Mouse (Mus musculus) neural tube, embryonic 14.5 days (tissue): ENCODE measurements around the gene Eif5b. TPM values are rescaled to one million over a fixed set of nuclear protein-coding genes. Genes with fewer than 3 reads are reported as not detected.
"Not testable (repeated sequence)": the region's sequence is repeated elsewhere in the genome, so short reads cannot be mapped to it uniquely, and the experiment has no call there.

ENCODE experiments used
- ATAC-seq: fragments of 200-750 bp; cut with Nextera tagmentation; 2 replicates; pipeline ENCODE4 v1.8.0; 2017; ENCODE audit warnings: low read depth, mild to moderate bottlenecking, moderate TSS enrichment, moderate library complexity
- H3K27ac ChIP-seq: fragments of 300-500 bp; sonication (generic); 2 replicates; pipeline ENCODE4 v1.5.1; 2014; ENCODE audit warnings: low read depth, mild to moderate bottlenecking, control low read depth, low read length, moderate library complexity, mixed read lengths
- H3K27me3 ChIP-seq: fragments of 300-500 bp; sonication (generic); 2 replicates; pipeline ENCODE4 v1.6.1; 2014; ENCODE audit warnings: low read length; ENCODE audit not compliant: control insufficient read depth, insufficient read depth
- H3K36me3 ChIP-seq: fragments of 300-500 bp; sonication (generic); 2 replicates; pipeline ENCODE4 v1.6.1; 2014; ENCODE audit warnings: low read length, mixed read lengths; ENCODE audit not compliant: control insufficient read depth, insufficient read depth
- H3K4me1 ChIP-seq: fragments of 300-500 bp; sonication (generic); 2 replicates; pipeline ENCODE4 v1.6.1; 2014; ENCODE audit warnings: low read length; ENCODE audit not compliant: control insufficient read depth, insufficient read depth
- H3K4me2 ChIP-seq: fragments of 300-500 bp; sonication (generic); 2 replicates; pipeline ENCODE4 v1.6.1; 2014; ENCODE audit warnings: mild to moderate bottlenecking, low read depth, low read length, control low read depth
- H3K4me3 ChIP-seq: fragments of 300-500 bp; sonication (generic); 2 replicates; pipeline ENCODE4 v1.5.1; 2014; ENCODE audit warnings: low read depth, low read length, control low read depth, mixed read lengths
- H3K9ac ChIP-seq: fragments of 300-500 bp; sonication (generic); replicated peaks from 2 replicates; pipeline ENCODE4 v1.6.1; 2014; ENCODE audit warnings: low read depth, mild to moderate bottlenecking, control low read depth, low read length, mixed read lengths
- H3K9me3 ChIP-seq: fragments of 300-500 bp; sonication (generic); 2 replicates; pipeline ENCODE4 v1.6.1; 2016; ENCODE audit warnings: low read length; ENCODE audit not compliant: control insufficient read depth
- WGBS: fragments of 180-500 bp; shearing (Covaris S2); extraction: QIAGEN DNeasy Blood & Tissue Kit; methylation state at CpG from one replicate; pipeline ENCODE4 v1.1.7; 2014; 5-methylcytosine and 5-hydroxymethylcytosine counted together
- polyA plus RNA-seq: library from polyadenylated mRNA; unstranded; fragments of >200 nt; fragmentation: Nextera tagmentation; extraction: Ambion mirVana; gene quantifications from 2 replicates; pipeline ENCODE4 v1.2.1, GENCODE M21; 2014

Gene Eif5b
- polyA plus RNA-seq, 1 experiment from 2014 or later, result 22.9 TPM

GRCm38 (mm10) chr1:38058417-38058816 is 60.6 kb downstream of the Eif5b start:
- no peaks in the 10 kb centered on the region for H3K27me3 ChIP-seq
- 81% methylated on average over 6 of the region's 6 CpGs for WGBS
- H3K36me3 ChIP-seq, result peaks cover 58% of the 10 kb centered on the region
- no peak overlapping the region for H3K4me2 ChIP-seq
- H3K4me1 ChIP-seq, result no peaks in the 10 kb centered on the region
- H3K4me3 ChIP-seq, result no peak overlapping the region
- no peak overlapping the region for H3K27ac ChIP-seq
- no peak for ATAC-seq
- no peaks in the 10 kb centered on the region for H3K9me3 ChIP-seq
- H3K9ac ChIP-seq, result no peak overlapping the region

- H3K4me3 ChIP-seq, H3K9me3 ChIP-seq, H3K4me2 ChIP-seq, ATAC-seq, H3K27me3 ChIP-seq, H3K27ac ChIP-seq, H3K9ac ChIP-seq, H3K4me1 ChIP-seq: not testable (repeated sequence)
- whole genome bisulfite sequencing, result 95% methylated on average over 2 of the region's 2 CpGs
- peaks cover 38% of the 10 kb centered on the region for H3K36me3 ChIP-seq
Measured at GRCm38 (mm10) chr1:38062156-38062555, 64.3 kb downstream of the Eif5b start.

GRCm38 (mm10) chr1:38067276-38067675 is 69.5 kb downstream of the Eif5b start:
- Histone ChIP-seq H3K4me3 (no peak overlapping the region), H3K9me3 (no peaks in the 10 kb centered on the region), H3K4me2 (no peak overlapping the region), H3K27me3 (no peaks in the 10 kb centered on the region), H3K36me3 (peaks cover 43% of the 10 kb centered on the region), H3K4me1 (no peaks in the 10 kb centered on the region), H3K27ac (no peak overlapping the region), H3K9ac (no peak overlapping the region)
- ATAC-seq, result no peak
- whole genome bisulfite sequencing, result 93% methylated on average over 10 of the region's 10 CpGs

DNA sequence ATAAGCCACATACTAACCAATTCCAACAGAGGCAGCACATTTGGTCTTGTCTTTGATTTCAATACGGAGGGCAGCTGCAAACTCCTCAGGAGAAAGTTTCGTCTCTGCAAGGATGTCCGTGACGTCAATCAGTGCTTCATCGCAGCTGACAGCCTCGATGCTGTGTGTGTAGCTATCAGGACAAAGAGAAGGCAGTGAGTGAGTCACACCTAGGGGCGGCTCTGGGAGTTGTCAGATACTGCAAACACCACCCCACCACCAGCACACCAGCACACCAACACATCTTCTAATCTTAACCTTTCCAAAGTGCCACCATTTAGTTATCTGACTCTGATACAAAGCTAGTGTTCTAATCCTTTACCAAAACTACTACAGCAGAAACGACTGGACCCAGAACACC is 73.5 kb downstream of the Eif5b start:
- WGBS, result 91% methylated on average over 8 of the region's 8 CpGs
- H3K27ac ChIP-seq, result no peak overlapping the region
- no peak overlapping the region for H3K4me2 ChIP-seq
- no peaks in the 10 kb centered on the region for H3K4me1 ChIP-seq
- no peaks in the 10 kb centered on the region for H3K27me3 ChIP-seq
- H3K4me3 ChIP-seq, result no peak overlapping the region
- H3K36me3 ChIP-seq, result peaks cover 44% of the 10 kb centered on the region
- H3K9ac ChIP-seq, result no peak overlapping the region
- H3K9me3 ChIP-seq, result no peaks in the 10 kb centered on the region
- no peak for ATAC-seq

- Histone ChIP-seq H3K4me2 (no peak overlapping the region), H3K9me3 (no peaks in the 10 kb centered on the region), H3K4me3 (no peak overlapping the region), H3K27me3 (no peaks in the 10 kb centered on the region), H3K36me3 (peaks cover 32% of the 10 kb centered on the region), H3K9ac (no peak overlapping the region), H3K4me1 (no peaks in the 10 kb centered on the region), H3K27ac (no peak overlapping the region)
- ATAC-seq, result no peak
- WGBS, result 79% methylated on average over 8 of the region's 8 CpGs
Measured at GRCm38 (mm10) chr1:38081316-38081715, 83.5 kb downstream of the Eif5b start.

GRCm38 (mm10) chr1:38103214-38103613 is 105.4 kb downstream of the Eif5b start:
- Histone ChIP-seq H3K36me3 (no peaks in the 10 kb centered on the region), H3K9ac (no peak overlapping the region)
- WGBS, result 94% methylated on average over 1 of the region's 1 CpGs

GRCm38 (mm10) chr1:38103813-38104212 is 106.0 kb downstream of the Eif5b start:
- no peak for ATAC-seq
- Histone ChIP-seq H3K4me2 (no peak overlapping the region), H3K27ac (no peak overlapping the region), H3K4me3 (no peak overlapping the region), H3K27me3 (no peaks in the 10 kb centered on the region), H3K9ac (no peak overlapping the region), H3K9me3 (no peaks in the 10 kb centered on the region), H3K36me3 (no peaks in the 10 kb centered on the region), H3K4me1 (no peaks in the 10 kb centered on the region)
- WGBS, result 83% methylated on average over 3 of the region's 3 CpGs

More at GRCm38 (mm10) chr1:38103214-38103613, 105.4 kb downstream of the Eif5b start:
- Histone ChIP-seq H3K4me1 (no peaks in the 10 kb centered on the region), H3K4me3 (no peak overlapping the region), H3K9me3 (no peaks in the 10 kb centered on the region), H3K4me2 (no peak overlapping the region), H3K27ac (no peak overlapping the region), H3K27me3 (no peaks in the 10 kb centered on the region)
- no peak for ATAC-seq

Other genes with a start within 250 kb of the Eif5b start
- gene Tsga10, start 131.6 kb upstream of the Eif5b start, polyA plus RNA-seq, result 16.7 and 19.4 TPM in 2 replicates
- 8.4 and 8.9 TPM in 2 replicates for gene Lipt1, start 126.3 kb upstream of the Eif5b start, polyA plus RNA-seq
- gene Mitd1, start 107.6 kb upstream of the Eif5b start, polyA plus RNA-seq, result 12.3 and 17.3 TPM in 2 replicates
- gene Mrpl30, start 107.5 kb upstream of the Eif5b start, polyA plus RNA-seq, result 286 and 291 TPM in 2 replicates
- gene Lyg2, start 81.5 kb upstream of the Eif5b start, polyA plus RNA-seq, result not detected in 2 replicates
- not detected in 2 replicates for gene Lyg1, start 40.3 kb upstream of the Eif5b start, polyA plus RNA-seq
- gene Txndc9, start 117 bp upstream of the Eif5b start, polyA plus RNA-seq, result 147 and 162 TPM in 2 replicates
- gene Rev1, start 131.8 kb downstream of the Eif5b start, polyA plus RNA-seq, result 35.4 and 42.9 TPM in 2 replicates